Mouse (Mus musculus): ENCODE measurements at regions not wholly inside any gene's neighbourhood (a gene's known extent, or its start where the extent isn't known, plus 50 kb on each side); places are given as distances from the start of the nearest gene placed in this dataset.

DNA sequence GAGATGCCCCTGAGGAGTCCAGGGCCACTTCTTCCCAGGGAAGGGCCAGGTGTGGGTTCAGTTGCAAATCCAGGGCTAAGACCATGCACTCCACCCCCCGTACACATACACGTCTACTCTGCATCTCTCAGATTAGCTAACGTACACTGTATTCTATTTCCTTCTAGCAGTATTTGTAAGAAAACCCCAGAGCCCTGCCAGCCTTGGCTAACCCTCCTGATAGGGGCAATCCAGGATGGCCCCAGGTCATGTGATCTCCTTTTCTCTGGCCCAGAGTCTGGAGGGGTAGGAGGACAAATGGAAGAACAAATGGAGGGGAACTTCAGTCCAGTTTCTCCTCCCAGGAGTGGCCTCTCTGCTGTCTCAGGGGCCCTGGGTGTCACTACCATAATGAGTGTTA, 98.9 kb downstream of the 1810010D01Rik start:
- no peak for TF ChIP-seq CHD2 (IDR thresholded peaks at IDR 0.05; ENCODE audit: low read depth, low read length)
- TF ChIP-seq HCFC1 (IDR thresholded peaks at IDR 0.05; ENCODE audit: borderline replicate concordance, insufficient read depth, low read length) = no peak
- TF ChIP-seq ZNF384 (IDR thresholded peaks at IDR 0.05; ENCODE audit: low read depth, low read length) = no peak
- no peak for TF ChIP-seq MAFK (IDR thresholded peaks at IDR 0.05; ENCODE audit: insufficient read depth, low read depth, low read length)
